Mouse (Mus musculus) cerebellum, adult 2 months (tissue): ENCODE results near the gene Cfap77.

ENCODE experiments used
- CTCF ChIP-seq: fragments of 200-500 bp; IDR thresholded peaks from 2 replicates; pipeline ENCODE4 v1.5.1; 2011; ENCODE audit warnings: low read depth, mild to moderate bottlenecking, control low read depth, low read length, moderate library complexity, borderline replicate concordance; ENCODE audit not compliant: insufficient read depth
- POLR2A ChIP-seq: fragments of 200-500 bp; IDR thresholded peaks from 2 replicates; pipeline ENCODE4 v1.6.1; 2011; ENCODE audit warnings: low read length, control low read depth, borderline replicate concordance; ENCODE audit not compliant: insufficient read depth

DNA sequence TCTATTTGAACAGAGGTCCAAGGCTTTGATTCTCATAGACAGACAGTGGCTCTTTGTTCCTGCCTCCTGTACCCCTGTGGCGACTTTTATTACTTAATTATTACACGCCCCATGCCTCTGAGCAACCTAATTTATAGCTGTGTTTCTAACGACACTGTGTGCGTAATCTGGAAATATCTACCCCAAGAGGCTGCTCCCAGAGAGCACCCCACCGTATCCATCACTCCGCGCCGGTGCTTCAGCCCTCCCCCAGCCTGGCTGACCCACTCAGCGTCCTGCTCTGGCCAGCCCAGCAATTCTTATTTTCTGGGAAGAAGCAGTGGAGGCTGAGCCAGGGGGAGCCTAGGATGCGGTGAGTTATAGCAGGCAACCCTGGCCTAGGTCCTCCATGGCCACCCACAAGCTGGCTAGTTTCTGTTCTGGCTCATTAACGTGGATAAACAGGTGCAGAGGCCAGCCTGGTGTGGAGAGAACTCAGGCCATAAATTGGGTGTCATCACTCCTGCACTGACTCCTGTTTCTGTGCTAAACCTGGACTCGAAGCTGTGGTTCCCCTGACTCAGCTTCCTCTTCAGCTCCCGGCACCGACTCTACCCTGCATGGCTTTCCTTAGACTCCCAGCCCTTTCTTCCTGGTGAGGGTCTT is 88.6 kb downstream of the Cfap77 start:
- no peak for TF ChIP-seq CTCF
- TF ChIP-seq POLR2A: no peak
